Mouse (Mus musculus): ENCODE measurements around the gene Erbin. TPM values are rescaled to one million over a fixed set of nuclear protein-coding genes. Genes with fewer than 3 reads are reported as not detected.

Gene Erbin
- polyA plus RNA-seq, 1 experiment from 2014 or later, result 5.4 TPM

- WGBS, result 94% methylated on average over 1 of the region's 1 CpGs
These were observed 119.3 kb downstream of the Erbin start for GRCm38 (mm10) chr13:103801021-103801420.

GRCm38 (mm10) chr13:103794688-103795543, 125.4 kb downstream of the Erbin start:
- Histone ChIP-seq H3K4me1 (ENCODE audit: control insufficient read depth, insufficient read depth, low read depth, low read length) (peaks cover 3% of the 10 kb centered on the region; the same call in 1 of the 2 replicates), H3K9me3 (ENCODE audit: control insufficient read depth, low read length) (no peaks in the 10 kb centered on the region), H3K4me2 (ENCODE audit: low read length) (no peak overlapping the region), H3K27me3 (replicated peaks; ENCODE audit: control insufficient read depth, insufficient read depth, low read length) (no peaks in the 10 kb centered on the region), H3K27ac (ENCODE audit: low read depth, low read length) (no peak overlapping the region), H3K4me3 (ENCODE audit: low read length) (no peak overlapping the region), H3K9ac (ENCODE audit: low read depth, low read length) (no peak overlapping the region), H3K36me3 (ENCODE audit: control insufficient read depth, insufficient read depth, low read length) (no peaks in the 10 kb centered on the region)
- 47% methylated on average over 9 of the region's 9 CpGs for WGBS
- peak; percentile 87 for ATAC-seq

More at GRCm38 (mm10) chr13:103801021-103801420, 119.3 kb downstream of the Erbin start:
- Histone ChIP-seq H3K27ac (ENCODE audit: low read depth, low read length) (no peak overlapping the region), H3K9me3 (ENCODE audit: control insufficient read depth, low read length) (no peaks in the 10 kb centered on the region), H3K4me3 (ENCODE audit: low read length) (no peak overlapping the region), H3K9ac (ENCODE audit: low read depth, low read length) (no peak overlapping the region), H3K4me2 (ENCODE audit: low read length) (no peak overlapping the region), H3K27me3 (replicated peaks; ENCODE audit: control insufficient read depth, insufficient read depth, low read length) (no peaks in the 10 kb centered on the region), H3K36me3 (ENCODE audit: control insufficient read depth, insufficient read depth, low read length) (no peaks in the 10 kb centered on the region), H3K4me1 (ENCODE audit: control insufficient read depth, insufficient read depth, low read depth, low read length) (no peaks in the 10 kb centered on the region)
- ATAC-seq, result no peak

- H3K4me2 ChIP-seq (ENCODE audit: low read length), result no peak overlapping the region
- no peak overlapping the region for H3K9ac ChIP-seq (ENCODE audit: low read depth, low read length)
- WGBS, result 33% methylated on average over 11 of the region's 11 CpGs
- H3K4me3 ChIP-seq (ENCODE audit: low read length), result no peak overlapping the region
- H3K4me1 ChIP-seq (ENCODE audit: control insufficient read depth, insufficient read depth, low read depth, low read length), result no peaks in the 10 kb centered on the region
- H3K27me3 ChIP-seq (replicated peaks; ENCODE audit: control insufficient read depth, insufficient read depth, low read length), result no peaks in the 10 kb centered on the region
- no peaks in the 10 kb centered on the region for H3K36me3 ChIP-seq (ENCODE audit: control insufficient read depth, insufficient read depth, low read length)
- ATAC-seq, result peak; percentile 65; the same call in 1 of the 2 replicates
- no peak overlapping the region for H3K27ac ChIP-seq (ENCODE audit: low read depth, low read length)
- H3K9me3 ChIP-seq (ENCODE audit: control insufficient read depth, low read length), result no peaks in the 10 kb centered on the region
These were observed 140.3 kb downstream of the Erbin start for GRCm38 (mm10) chr13:103779922-103780585.

GRCm38 (mm10) chr13:103777126-103777525, 143.2 kb downstream of the Erbin start:
- no peak overlapping the region for H3K4me2 ChIP-seq (ENCODE audit: low read length)
- H3K9ac ChIP-seq (ENCODE audit: low read depth, low read length), result no peak overlapping the region
- no peak overlapping the region for H3K27ac ChIP-seq (ENCODE audit: low read depth, low read length)
- no peaks in the 10 kb centered on the region for H3K9me3 ChIP-seq (ENCODE audit: control insufficient read depth, low read length)
- H3K4me1 ChIP-seq (ENCODE audit: control insufficient read depth, insufficient read depth, low read depth, low read length), result peaks cover 9% of the 10 kb centered on the region
- no peak for ATAC-seq
- WGBS, result 73% methylated on average over 8 of the region's 8 CpGs
- no peaks in the 10 kb centered on the region for H3K27me3 ChIP-seq (replicated peaks; ENCODE audit: control insufficient read depth, insufficient read depth, low read length)
- no peaks in the 10 kb centered on the region for H3K36me3 ChIP-seq (ENCODE audit: control insufficient read depth, insufficient read depth, low read length)
- no peak overlapping the region for H3K4me3 ChIP-seq (ENCODE audit: low read length)

DNA sequence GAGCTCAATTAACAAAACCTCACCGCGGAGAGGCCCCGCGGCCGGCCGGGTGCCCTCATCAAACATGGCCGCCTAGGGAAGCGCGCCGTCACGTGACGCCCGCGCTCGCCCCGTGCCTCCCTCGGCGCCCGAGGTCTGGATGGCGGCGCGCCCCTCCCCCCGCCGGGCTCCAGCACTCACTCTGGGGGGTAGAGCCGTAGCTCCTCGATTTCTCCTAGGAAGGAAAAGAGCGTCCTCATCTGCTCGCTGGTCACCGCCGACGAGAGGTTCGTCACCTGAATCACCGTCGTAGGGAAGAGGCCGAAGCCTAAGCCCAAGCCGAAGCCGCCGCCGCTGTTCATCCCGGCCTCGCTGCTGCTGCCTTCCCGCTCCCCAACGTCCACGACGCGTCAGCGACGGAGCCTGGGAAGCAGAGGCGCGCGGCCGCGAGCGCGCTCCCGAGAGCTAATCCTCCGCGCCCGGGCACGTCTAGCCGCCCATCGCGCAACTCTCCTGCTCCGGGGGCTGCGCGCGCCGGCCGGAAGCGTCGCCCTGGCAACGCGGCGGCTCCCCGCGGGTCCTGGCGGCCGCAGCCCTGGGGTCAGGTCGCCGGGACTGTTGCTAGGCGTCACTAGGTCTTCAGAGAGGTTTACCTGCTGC, 146.1 kb downstream of the Erbin start, which contains the start of gene Srek1:
Gene Srek1 (minus strand): TSS at position 490 of the 639 bp plus-strand sequence.
- peaks cover 17% of the 10 kb centered on the region for H3K4me1 ChIP-seq (ENCODE audit: control insufficient read depth, insufficient read depth, low read depth, low read length)
- H3K4me3 ChIP-seq (ENCODE audit: low read length), result peak within 1 kb of the TSS; percentile 64
- H3K27me3 ChIP-seq (replicated peaks; ENCODE audit: control insufficient read depth, insufficient read depth, low read length), result no peaks in the 10 kb centered on the region
- no peaks in the 10 kb centered on the region; the same call in 1 of the 2 replicates for H3K36me3 ChIP-seq (ENCODE audit: control insufficient read depth, insufficient read depth, low read length)
- H3K9me3 ChIP-seq (ENCODE audit: control insufficient read depth, low read length), result no peaks in the 10 kb centered on the region
- peak within 1 kb of the TSS; percentile 85 for H3K9ac ChIP-seq (ENCODE audit: low read depth, low read length)
- H3K4me2 ChIP-seq (ENCODE audit: low read length), result peak within 1 kb of the TSS; percentile 83
- H3K27ac ChIP-seq (ENCODE audit: low read depth, low read length), result peak within 1 kb of the TSS; percentile 99
- under 1% methylated on average over 68 of the region's 81 CpGs for WGBS
- peak; percentile 95 for ATAC-seq

GRCm38 (mm10) chr13:103773407-103774118, 146.8 kb downstream of the Erbin start:
- peaks cover 17% of the 10 kb centered on the region for H3K4me1 ChIP-seq (ENCODE audit: control insufficient read depth, insufficient read depth, low read depth, low read length)
- ATAC-seq, result peak; percentile 72
- 1% methylated on average over 36 of the region's 36 CpGs for WGBS
- H3K9ac ChIP-seq (ENCODE audit: low read depth, low read length), result peak overlapping the region; percentile 85
- H3K27ac ChIP-seq (ENCODE audit: low read depth, low read length), result peak overlapping the region; percentile 99
- no peaks in the 10 kb centered on the region for H3K27me3 ChIP-seq (replicated peaks; ENCODE audit: control insufficient read depth, insufficient read depth, low read length)
- H3K4me2 ChIP-seq (ENCODE audit: low read length), result peak overlapping the region; percentile 83
- peak overlapping the region; percentile 64 for H3K4me3 ChIP-seq (ENCODE audit: low read length)
- H3K36me3 ChIP-seq (ENCODE audit: control insufficient read depth, insufficient read depth, low read length), result no peaks in the 10 kb centered on the region; the same call in 1 of the 2 replicates
- no peaks in the 10 kb centered on the region for H3K9me3 ChIP-seq (ENCODE audit: control insufficient read depth, low read length)

GRCm38 (mm10) chr13:103772917-103773316, 147.4 kb downstream of the Erbin start:
- no peak overlapping the region for H3K27ac ChIP-seq (ENCODE audit: low read depth, low read length)
- ATAC-seq, result no peak
- 25% methylated on average over 5 of the region's 5 CpGs for WGBS
- H3K4me2 ChIP-seq (ENCODE audit: low read length), result peak overlapping the region; percentile 83
- peaks cover 17% of the 10 kb centered on the region for H3K4me1 ChIP-seq (ENCODE audit: control insufficient read depth, insufficient read depth, low read depth, low read length)
- peak overlapping the region; percentile 45; the same call in 1 of the 2 replicates for H3K9ac ChIP-seq (ENCODE audit: low read depth, low read length)
- H3K4me3 ChIP-seq (ENCODE audit: low read length), result peak overlapping the region; percentile 64
- H3K36me3 ChIP-seq (ENCODE audit: control insufficient read depth, insufficient read depth, low read length), result peaks cover 1% of the 10 kb centered on the region; the same call in 1 of the 2 replicates
- H3K9me3 ChIP-seq (ENCODE audit: control insufficient read depth, low read length), result no peaks in the 10 kb centered on the region
- no peaks in the 10 kb centered on the region for H3K27me3 ChIP-seq (replicated peaks; ENCODE audit: control insufficient read depth, insufficient read depth, low read length)

GRCm38 (mm10) chr13:103770821-103771220, 149.5 kb downstream of the Erbin start:
- no peak overlapping the region for H3K27ac ChIP-seq (ENCODE audit: low read depth, low read length)
- no peaks in the 10 kb centered on the region for H3K27me3 ChIP-seq (replicated peaks; ENCODE audit: control insufficient read depth, insufficient read depth, low read length)
- no peak overlapping the region for H3K4me2 ChIP-seq (ENCODE audit: low read length)
- peaks cover 17% of the 10 kb centered on the region for H3K4me1 ChIP-seq (ENCODE audit: control insufficient read depth, insufficient read depth, low read depth, low read length)
- no peak for ATAC-seq
- peaks cover 3% of the 10 kb centered on the region; the same call in 1 of the 2 replicates for H3K36me3 ChIP-seq (ENCODE audit: control insufficient read depth, insufficient read depth, low read length)
- no peaks in the 10 kb centered on the region for H3K9me3 ChIP-seq (ENCODE audit: control insufficient read depth, low read length)
- H3K9ac ChIP-seq (ENCODE audit: low read depth, low read length), result no peak overlapping the region
- H3K4me3 ChIP-seq (ENCODE audit: low read length), result no peak overlapping the region

All from hindbrain, embryonic 16.5 days (tissue).